Mouse (Mus musculus): ENCODE data around the gene Vps54.
A peak's percentile ranks its signal among the peaks of the same experiment; 100 is the strongest.
"Not testable (repeated sequence)": the region's sequence is repeated elsewhere in the genome, so short reads cannot be mapped to it uniquely, and the experiment has no call there.

Vps54 gene

DNA sequence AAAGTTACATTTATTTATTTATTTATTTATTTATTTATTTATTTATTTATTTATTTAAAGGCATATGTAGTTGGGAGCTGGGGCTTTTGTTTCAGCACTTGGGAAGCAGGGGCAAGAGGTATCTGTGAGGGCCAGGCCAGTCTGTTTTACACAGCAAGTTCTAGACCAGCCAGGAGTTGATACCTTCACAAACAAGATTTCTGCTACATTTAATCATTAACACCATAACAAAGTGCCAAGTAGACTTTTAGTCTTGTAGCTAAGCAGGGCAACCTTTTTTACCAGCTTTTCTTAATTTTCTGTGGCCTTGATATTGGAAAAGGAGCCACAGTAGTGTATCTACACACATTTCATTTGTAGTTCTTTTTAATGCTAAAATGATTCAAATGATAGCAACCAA is 3.7 kb upstream of the Vps54 start:
- no peak for DNase-seq (ENCODE audit: low read depth, low spot score)
- H3K27me3 ChIP-seq (ENCODE audit: control insufficient read depth, insufficient read depth, low read length, poor library complexity, severe bottlenecking), result no peaks in the 10 kb centered on the region

DNA sequence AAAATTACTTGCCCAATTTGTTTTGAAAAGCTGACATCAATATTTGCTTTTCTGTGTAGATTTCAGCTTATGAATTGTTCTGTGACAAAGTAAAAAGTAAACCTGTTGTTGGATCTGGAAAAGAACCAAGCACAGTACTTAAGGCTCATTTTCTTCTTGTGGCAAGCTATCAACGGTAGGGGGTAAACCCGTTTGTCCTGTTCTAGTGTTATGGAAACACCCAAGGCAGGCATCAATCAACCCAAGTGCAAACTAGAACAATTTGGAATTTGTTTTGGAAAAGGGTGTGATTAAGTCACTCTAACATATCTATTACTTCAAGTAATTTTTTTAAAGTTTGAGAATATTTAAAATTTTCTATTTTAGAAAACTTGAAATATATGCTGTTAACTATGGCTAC is 3.3 kb upstream of the Vps54 start:
- no peaks in the 10 kb centered on the region for H3K36me3 ChIP-seq (ENCODE audit: control insufficient read depth, insufficient read depth, low read length, poor library complexity, severe bottlenecking)
- no peaks in the 10 kb centered on the region for H3K27me3 ChIP-seq (ENCODE audit: control insufficient read depth, insufficient read depth, low read length, poor library complexity, severe bottlenecking)
- DNase-seq (ENCODE audit: low read depth, low spot score), result no peak

More for the DNA sequence above, 3.7 kb upstream of the Vps54 start:
- no peaks in the 10 kb centered on the region for H3K36me3 ChIP-seq (ENCODE audit: control insufficient read depth, insufficient read depth, low read length, poor library complexity, severe bottlenecking)

DNA sequence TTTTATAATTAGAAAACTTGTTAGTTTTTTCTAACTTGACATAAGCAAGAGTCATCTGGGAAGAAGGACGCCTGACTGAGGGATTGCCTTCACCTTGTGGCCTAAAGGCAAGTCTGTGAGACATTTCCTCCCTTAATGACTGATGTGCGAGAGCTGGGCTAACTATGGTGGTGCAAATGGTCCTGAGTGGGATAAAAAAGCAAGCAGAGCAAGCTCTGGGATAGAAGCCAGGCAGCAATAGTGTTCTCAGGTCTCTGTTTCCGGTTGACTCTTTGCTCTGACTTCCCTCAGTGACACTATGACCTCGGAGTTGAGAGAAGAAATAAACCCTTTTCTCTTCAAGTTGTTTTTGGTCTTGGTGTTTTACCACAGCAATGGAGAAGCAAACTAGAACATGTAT is 2.1 kb upstream of the Vps54 start:
- no peaks in the 10 kb centered on the region for H3K36me3 ChIP-seq (ENCODE audit: control insufficient read depth, insufficient read depth, low read length, poor library complexity, severe bottlenecking)
- no peak for DNase-seq (ENCODE audit: low read depth, low spot score)
- no peaks in the 10 kb centered on the region for H3K27me3 ChIP-seq (ENCODE audit: control insufficient read depth, insufficient read depth, low read length, poor library complexity, severe bottlenecking)

DNA sequence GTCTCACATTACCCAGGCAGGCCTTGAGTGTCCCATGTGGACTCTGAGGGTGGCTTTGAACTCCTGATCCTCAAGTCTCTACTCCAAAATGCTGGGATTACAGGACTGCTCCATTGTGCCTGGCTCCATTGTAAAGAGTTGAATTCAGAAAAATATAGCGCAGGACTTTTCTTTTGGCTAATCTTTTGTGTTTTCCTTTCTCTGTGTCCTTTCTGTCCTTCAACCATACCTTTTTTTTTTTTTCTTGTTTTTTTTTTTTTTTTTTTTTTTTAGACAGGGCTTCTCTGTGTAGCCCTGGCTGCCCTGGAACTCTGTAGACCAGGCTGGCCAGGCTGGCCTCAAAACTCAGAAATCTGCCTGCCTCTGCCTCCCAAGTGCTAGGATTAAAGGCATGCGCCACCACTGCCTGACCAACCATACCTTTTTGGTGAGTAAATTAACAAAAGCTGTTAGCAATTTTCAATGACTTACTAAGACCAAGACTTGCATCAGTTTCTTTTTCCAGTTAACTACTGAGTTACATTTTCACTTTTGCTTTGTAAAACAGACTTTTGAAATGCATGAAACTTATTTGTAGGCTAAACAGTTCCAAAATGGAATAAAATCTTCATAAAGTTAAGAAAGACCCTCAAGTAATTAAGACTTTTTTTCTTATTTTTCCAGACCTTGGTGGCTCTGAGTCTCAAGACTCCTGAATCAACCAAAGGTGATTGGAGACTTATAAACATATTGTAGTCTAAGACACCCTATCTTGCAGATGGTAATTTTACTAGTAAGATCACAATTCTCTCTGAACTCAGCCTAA is 1.4 kb upstream of the Vps54 start:
- H3K27me3 ChIP-seq (ENCODE audit: control insufficient read depth, insufficient read depth, low read length, poor library complexity, severe bottlenecking), result no peaks in the 10 kb centered on the region
- peak; percentile 30 for DNase-seq (ENCODE audit: low read depth, low spot score)
- H3K36me3 ChIP-seq (ENCODE audit: control insufficient read depth, insufficient read depth, low read length, poor library complexity, severe bottlenecking), result no peaks in the 10 kb centered on the region

DNA sequence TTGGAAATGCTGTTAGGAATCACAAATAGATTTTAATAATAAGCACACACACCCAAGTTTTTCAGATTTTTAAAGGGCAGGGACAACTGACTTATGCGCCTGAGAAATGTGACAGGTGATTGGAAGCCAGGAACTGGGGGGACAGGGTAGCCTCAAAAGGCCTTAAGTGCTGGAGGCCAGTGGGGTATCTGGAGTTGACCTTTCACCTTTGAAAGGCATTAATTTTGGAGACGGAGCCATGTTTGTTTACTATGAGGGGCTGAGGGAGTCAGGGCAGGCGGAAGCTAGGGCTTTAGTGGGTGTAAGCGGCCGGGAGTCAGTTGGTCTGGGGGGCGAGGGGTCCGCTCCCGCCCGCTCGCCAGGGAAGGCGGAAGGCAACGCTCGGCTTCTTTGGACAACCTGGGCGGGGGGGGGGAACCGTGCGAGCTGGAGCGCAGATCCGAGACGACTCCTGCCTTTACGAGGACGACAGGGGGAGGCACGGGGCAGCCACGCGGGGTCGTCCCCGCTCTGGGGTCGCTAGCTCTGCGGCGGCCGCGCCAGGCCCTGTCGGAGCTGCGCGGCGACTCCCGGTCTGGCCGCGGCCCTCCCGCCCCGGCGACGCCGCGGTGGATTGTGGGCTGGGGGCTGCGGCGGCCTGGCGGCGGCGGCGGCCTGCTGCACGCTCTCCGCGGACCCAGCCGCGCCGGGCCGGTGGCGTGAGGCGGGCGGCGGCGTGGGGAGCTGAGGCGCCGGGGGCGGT is 631 bp upstream of the Vps54 start:
- peak; percentile 57 for DNase-seq (ENCODE audit: low read depth, low spot score)
- no peaks in the 10 kb centered on the region for H3K36me3 ChIP-seq (ENCODE audit: control insufficient read depth, insufficient read depth, low read length, poor library complexity, severe bottlenecking)
- no peaks in the 10 kb centered on the region for H3K27me3 ChIP-seq (ENCODE audit: control insufficient read depth, insufficient read depth, low read length, poor library complexity, severe bottlenecking)

DNA sequence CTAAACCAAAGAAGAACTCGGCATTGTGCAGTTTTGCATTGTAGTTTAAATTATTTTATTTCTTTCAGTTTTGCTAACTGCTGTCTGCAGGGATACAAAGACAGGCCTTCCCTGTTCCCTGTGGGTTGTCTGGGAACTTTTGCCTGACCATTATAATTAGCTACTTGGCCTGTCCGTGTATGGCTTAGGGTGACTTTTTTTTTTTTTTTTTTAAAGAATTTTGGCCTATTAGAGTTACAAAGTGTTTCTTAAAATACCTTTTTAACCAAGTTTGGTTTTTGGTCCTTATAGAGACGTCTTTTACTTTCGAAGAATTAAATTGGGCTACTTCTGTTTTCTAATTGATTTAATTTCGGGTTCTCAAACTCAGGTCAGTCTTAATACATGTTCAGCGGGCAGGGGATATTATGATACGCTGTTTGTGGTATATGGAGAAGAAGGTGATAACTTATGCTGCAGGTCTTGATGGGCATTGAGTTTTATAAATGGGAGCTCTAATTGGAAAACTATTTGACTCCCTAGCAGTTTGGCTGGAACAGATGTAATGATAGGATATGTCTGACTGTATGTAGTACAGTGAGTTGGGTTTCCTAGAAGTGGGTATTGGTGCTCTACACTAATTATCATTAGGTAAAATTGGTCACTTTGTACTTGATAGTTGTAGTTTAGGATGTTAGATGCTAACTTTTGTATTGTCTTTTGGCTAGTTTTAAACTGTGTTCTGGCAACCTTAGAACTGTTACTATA is 855 bp downstream of the Vps54 start:
- Histone ChIP-seq H3K27me3 (ENCODE audit: control insufficient read depth, insufficient read depth, low read length, poor library complexity, severe bottlenecking) (no peaks in the 10 kb centered on the region), H3K36me3 (ENCODE audit: control insufficient read depth, insufficient read depth, low read length, poor library complexity, severe bottlenecking) (no peaks in the 10 kb centered on the region)
- no peak for DNase-seq (ENCODE audit: low read depth, low spot score)

DNA sequence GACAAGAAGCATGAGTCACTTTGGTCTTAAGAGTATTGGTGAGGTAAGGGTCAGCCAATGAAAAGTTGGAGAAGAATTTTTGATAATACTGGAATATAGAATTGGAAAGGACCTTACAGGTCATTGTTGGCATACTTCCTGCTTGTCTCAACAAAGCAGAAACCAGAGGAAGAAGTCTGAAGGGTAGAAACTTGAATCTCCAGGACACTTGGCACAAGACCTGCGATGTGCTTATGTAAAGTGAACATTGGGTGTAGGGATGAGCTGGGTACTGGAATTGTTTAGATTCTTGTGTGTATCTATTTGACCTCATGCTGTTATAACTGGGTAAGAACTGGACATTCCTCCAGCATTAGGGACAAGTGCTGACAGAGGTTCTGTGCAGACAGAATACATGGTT is 2.3 kb downstream of the Vps54 start:
- Histone ChIP-seq H3K36me3 (ENCODE audit: control insufficient read depth, insufficient read depth, low read length, poor library complexity, severe bottlenecking) (no peaks in the 10 kb centered on the region), H3K27me3 (ENCODE audit: control insufficient read depth, insufficient read depth, low read length, poor library complexity, severe bottlenecking) (no peaks in the 10 kb centered on the region)
- DNase-seq (ENCODE audit: low read depth, low spot score), result no peak

DNA sequence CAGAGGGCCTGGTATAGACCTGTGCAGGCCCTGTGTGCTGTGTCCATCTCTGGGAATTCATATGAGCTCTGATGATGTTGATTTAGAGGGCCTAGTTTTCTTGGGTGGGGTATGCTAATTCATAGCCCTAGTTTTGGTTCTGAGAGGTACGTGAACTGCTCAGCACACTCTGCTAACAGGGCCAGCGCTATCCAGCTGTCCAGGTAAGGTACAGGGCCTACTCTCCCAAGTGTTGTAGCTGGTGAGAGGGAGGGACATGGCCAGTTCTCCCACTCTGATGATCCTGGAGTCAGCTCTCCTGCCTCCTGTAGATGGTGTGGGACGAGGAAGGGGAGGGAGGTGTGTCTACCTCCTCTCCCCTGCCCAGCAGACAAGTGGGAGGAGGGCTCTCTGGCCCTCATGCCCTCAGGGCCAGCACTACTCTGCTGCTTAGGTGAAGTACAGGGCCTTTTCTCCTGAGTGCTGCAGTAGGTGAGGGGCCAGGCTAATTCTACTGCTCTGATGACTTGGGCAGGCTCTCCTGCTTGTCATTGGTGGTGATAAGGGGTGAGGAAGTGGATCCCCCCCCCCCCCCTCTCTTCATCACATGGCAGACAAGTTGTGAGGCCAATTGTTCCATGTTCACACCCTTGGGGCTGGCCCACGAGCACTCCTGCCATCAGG is 8.3 kb downstream of the Vps54 start:
- DNase-seq (ENCODE audit: low read depth, low spot score), result peak; percentile 38
- no peaks in the 10 kb centered on the region for H3K36me3 ChIP-seq (ENCODE audit: control insufficient read depth, insufficient read depth, low read length, poor library complexity, severe bottlenecking)
- no peaks in the 10 kb centered on the region for H3K27me3 ChIP-seq (ENCODE audit: control insufficient read depth, insufficient read depth, low read length, poor library complexity, severe bottlenecking)

DNA sequence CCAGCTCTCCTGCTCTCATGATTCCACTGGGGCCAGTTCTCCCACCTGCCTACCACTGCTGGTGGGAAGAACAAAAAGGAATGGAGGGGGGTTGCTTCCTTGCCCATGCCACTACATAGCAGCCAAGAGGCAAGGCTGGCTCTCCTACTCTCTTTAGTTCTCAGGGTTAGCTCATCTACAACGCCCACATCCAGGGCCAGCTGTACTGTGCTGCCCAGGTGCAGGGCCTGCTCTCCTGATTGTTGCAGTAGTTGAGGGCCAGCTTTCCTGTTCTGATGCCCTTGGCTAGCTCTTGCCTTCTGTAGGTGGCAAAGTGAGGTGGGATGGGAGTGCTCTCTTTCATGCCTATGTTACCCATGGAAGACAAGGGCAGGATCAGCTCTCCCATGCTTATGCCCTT is 8.9 kb downstream of the Vps54 start:
- H3K36me3 ChIP-seq (ENCODE audit: control insufficient read depth, insufficient read depth, low read length, poor library complexity, severe bottlenecking), result no peaks in the 10 kb centered on the region
- no peaks in the 10 kb centered on the region for H3K27me3 ChIP-seq (ENCODE audit: control insufficient read depth, insufficient read depth, low read length, poor library complexity, severe bottlenecking)
- DNase-seq (ENCODE audit: low read depth, low spot score), result no peak

DNA sequence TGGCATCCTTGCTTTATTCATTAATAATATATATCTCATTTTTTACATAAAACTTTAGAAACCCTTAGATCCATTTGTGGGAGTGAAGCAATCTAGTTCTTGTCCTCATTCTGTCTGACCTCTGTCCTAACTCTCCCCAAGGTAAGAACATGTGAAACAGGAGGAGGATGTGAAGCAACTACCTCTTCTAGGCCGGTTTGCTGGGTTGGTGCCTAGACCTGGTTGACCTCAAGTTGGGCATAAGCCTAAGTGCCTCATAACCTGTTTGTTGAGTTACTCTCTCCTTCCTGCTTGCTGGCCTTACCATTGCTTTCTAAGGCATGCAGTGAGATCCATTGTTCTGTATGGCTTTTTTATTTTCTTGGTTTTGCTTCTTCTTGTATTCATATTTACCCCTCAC is 11.3 kb downstream of the Vps54 start:
- Histone ChIP-seq H3K36me3 (ENCODE audit: control insufficient read depth, insufficient read depth, low read length, poor library complexity, severe bottlenecking) (no peaks in the 10 kb centered on the region), H3K27me3 (ENCODE audit: control insufficient read depth, insufficient read depth, low read length, poor library complexity, severe bottlenecking) (no peaks in the 10 kb centered on the region)
- no peak for DNase-seq (ENCODE audit: low read depth, low spot score)

DNA sequence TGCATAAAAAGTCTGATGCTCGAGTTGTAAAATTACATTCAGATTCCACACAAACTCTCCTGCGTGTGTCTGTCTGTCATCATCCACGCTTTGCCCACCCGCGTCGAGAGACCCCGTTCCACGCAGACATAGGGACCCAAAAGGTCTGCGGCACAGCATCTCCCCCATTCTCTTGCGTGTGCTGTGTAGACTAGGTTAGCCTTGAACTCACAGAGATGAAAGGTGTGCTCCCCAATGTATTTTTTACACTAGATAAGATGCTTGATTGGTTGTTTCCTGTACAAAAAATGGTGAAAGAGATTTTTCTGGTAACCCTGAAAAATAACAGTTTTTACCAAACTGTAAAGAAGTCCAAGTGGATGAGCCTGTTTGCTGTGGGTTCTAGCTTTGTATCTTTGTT is 19.5 kb downstream of the Vps54 start:
- not testable (repeated sequence) for DNase-seq (ENCODE audit: low read depth, low spot score); H3K27me3 ChIP-seq (ENCODE audit: control insufficient read depth, insufficient read depth, low read length, poor library complexity, severe bottlenecking); H3K36me3 ChIP-seq (ENCODE audit: control insufficient read depth, insufficient read depth, low read length, poor library complexity, severe bottlenecking)

DNA sequence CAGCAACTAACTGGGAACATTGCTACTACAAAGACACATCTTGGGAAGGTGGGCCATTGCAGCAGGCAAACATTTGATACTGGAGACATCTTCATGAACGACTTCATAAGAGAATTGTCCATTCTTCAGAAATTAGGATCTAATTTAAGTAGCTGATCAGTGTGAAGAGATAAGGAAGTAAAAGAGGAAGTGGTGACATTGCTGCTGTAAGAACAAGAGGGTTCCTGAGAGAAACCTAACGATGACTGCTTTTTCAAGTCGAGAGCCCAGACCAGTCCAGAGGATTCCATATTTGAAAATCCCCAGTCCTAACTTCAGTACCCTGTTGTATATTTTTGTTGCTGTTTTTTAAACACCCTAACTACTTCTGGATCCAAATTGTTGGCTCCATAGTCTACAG is 26.3 kb downstream of the Vps54 start:
- no peaks in the 10 kb centered on the region for H3K27me3 ChIP-seq (ENCODE audit: control insufficient read depth, insufficient read depth, low read length, poor library complexity, severe bottlenecking)
- peak; percentile 61 for DNase-seq (ENCODE audit: low read depth, low spot score)
- H3K36me3 ChIP-seq (ENCODE audit: control insufficient read depth, insufficient read depth, low read length, poor library complexity, severe bottlenecking), result peaks cover 2% of the 10 kb centered on the region

DNA sequence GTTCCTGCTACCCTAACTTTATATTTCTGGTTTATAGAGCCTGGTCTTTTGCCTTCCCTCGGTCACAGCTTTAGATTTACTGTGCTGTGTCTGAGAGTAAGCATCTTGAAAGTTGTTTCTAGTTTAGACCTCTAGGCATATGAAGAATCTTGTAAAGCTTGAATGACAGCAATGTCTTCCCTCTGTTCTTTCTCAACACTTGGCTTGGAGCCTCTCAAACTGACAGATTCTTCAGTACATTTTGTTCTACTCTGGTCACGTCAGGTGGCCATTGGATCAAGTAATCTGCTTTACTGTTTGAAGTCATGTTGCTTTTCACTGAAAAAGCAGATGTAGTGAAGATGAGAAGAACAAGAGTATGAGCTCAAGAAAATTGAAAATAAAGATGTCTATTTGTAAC is 37.1 kb downstream of the Vps54 start:
- Histone ChIP-seq H3K27me3 (ENCODE audit: control insufficient read depth, insufficient read depth, low read length, poor library complexity, severe bottlenecking) (no peaks in the 10 kb centered on the region), H3K36me3 (ENCODE audit: control insufficient read depth, insufficient read depth, low read length, poor library complexity, severe bottlenecking) (0 out of 2 replicates have a peak, but pooled peaks cover 4% of the 10 kb centered on the region)
- DNase-seq (ENCODE audit: low read depth, low spot score), result no peak

DNA sequence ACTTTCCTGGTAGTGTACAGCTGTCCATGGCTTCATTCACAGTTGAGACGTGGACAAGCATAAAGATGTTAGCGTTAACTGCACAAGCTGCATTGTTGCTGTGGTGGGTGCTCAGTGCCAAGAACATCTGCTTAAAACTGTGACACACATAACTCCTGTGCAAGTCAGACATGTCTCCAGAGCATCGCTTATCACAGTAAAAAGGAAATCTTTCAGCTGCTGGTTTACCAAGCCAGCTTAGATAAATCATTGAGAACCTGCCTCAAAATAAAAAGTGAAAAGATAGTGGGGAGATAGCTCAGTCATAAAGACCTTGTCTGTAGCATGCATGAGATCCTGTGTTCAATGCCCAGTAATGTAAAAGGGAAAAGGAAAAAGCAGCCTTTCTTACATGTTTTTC is 47.3 kb downstream of the Vps54 start:
- no peak for DNase-seq (ENCODE audit: low read depth, low spot score)
- 0 out of 2 replicates have a peak, but pooled peaks cover 4% of the 10 kb centered on the region for H3K36me3 ChIP-seq (ENCODE audit: control insufficient read depth, insufficient read depth, low read length, poor library complexity, severe bottlenecking)
- H3K27me3 ChIP-seq (ENCODE audit: control insufficient read depth, insufficient read depth, low read length, poor library complexity, severe bottlenecking), result no peaks in the 10 kb centered on the region
